Mouse (Mus musculus) embryonic stem cell, embryonic (primary cell): ENCODE results near the gene Lrrtm3.

ENCODE experiments used
- CTCF ChIA-PET, 4 experiments: fragments of 300-600 bp in 2 of 4; fragments of 350-600 bp in 2 of 4; sonication (Branson Sonifier 250); formaldehyde crosslinking; loops; one replicate each; lab custom pipeline; 2022; ENCODE audit warnings: inconsistent platforms in 2 of 4; lab: Charles Lee
- POLR2A ChIA-PET, 4 experiments: fragments of 300-600 bp in 2 of 4; fragments of 350-600 bp in 2 of 4; sonication (Branson Sonifier 250); formaldehyde crosslinking; loops; one replicate each; lab custom pipeline; 2022; ENCODE audit warnings: antibody characterized with exemption in 4 of 4, inconsistent platforms in 1 of 4; lab: Charles Lee

Gene Lrrtm3

DNA sequence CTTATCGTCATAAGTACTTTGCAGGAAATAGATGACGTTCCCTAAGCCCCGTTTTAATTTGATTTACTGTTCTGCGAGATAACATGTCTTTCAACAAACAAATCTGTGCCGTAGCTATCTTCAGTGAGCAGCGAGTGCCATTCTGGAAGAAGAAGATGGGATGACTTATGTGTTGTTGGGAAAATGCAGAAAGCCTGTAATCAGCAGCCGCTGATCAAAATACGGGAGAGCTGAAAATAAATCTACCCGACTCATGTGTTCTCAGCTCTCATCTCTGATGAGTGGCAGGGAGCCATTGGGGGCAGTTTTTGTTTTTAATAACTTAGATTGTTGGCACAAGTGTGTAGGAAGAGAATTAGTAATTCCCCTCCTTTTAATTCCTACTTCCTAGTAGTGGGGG lies 26.4 kb downstream of the Lrrtm3 start:
- CTCF ChIA-PET, result interaction anchor here in 1 of 4 experiments (0.6 kb wide), 1 partner anchor 333 kb away, joined by 4 read pairs; no protein-coding TSS in a partner anchor
- POLR2A ChIA-PET, result no interaction called here

DNA sequence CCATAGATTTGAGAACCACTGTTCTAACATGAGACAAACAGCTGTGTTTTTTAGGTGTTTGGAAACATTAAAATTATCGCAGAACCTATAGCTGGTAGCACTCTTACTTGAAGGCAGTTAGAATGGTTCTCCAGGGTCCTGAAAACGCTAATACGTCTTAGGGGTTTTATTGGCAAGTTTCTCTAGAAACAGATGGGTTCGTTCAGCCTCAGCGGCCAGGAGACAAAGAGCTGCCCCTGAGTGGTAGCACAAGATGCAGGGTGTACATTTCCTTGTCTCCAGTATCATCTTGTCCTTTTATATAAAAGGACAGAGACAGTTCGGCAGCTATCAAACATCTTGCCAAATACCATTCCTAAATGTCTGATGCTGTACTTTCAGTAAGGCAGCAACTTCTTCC lies 40.1 kb downstream of the Lrrtm3 start:
- CTCF ChIA-PET, result no interaction called here
- POLR2A ChIA-PET, result no interaction called here

DNA sequence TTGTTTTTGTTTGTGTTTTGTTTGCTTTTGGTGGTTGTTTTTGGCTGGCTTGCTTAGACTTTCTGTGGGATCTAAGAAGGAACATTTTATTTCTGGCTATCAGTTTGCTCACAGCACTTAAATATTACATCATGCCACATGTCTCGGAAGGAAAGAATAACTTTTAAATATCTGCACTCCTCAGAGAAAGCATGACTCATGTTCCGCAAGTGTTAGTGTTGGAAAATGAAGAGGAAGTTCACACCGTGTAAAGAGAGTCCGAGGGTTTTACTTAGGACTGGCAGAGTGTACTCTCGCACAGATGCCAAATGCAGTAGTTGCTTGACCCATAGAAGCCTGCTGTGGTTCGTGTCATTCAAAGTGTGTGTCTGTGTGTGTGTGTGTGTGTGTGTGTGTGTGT lies 40.9 kb downstream of the Lrrtm3 start:
- ChIA-PET POLR2A (no interaction called here), CTCF (no interaction called here)

DNA sequence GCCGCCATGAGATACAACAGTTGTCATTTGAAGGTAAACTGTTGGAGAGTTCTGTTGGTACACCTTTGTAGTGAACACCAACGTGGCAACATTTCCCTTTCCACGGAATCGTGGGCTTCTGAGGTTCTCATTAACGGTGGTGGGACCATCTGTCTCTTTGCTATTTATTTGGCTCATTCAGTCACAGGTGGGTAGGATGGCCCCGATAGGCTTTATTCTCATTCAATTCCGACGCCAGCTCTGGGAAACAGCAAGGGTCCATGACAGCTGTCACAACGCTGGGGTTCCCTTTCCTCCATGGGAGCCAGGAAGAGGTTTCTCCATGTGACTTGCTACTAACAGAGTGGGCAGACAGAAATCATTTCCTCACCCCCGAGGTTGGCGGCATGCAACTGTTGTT lies 48.2 kb downstream of the Lrrtm3 start:
- ChIA-PET POLR2A (no interaction called here), CTCF (no interaction called here)

DNA sequence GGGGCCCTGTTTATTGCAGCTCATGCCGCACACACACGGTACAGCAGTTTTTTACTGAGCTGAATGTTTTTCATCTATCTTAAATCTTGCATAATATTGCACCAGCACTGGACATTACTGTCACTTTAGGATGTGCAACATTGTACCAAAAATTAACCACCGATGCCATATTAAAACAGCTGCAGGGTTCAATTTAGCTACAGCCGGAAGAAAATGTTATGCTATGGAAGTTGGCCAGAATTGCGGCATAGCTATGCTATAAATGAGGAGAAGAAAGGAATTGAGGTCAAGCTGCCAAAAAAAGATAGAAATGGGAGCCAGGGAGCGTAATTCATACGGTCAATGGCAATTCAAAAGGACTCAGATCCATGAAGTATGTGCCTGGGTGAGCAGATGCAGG lies 48.9 kb downstream of the Lrrtm3 start:
- POLR2A ChIA-PET, result no interaction called here
- CTCF ChIA-PET, result interaction anchor here in 1 of 4 experiments (0.6 kb wide), 1 partner anchor 43 kb away, joined by 5 read pairs; no protein-coding TSS in a partner anchor

DNA sequence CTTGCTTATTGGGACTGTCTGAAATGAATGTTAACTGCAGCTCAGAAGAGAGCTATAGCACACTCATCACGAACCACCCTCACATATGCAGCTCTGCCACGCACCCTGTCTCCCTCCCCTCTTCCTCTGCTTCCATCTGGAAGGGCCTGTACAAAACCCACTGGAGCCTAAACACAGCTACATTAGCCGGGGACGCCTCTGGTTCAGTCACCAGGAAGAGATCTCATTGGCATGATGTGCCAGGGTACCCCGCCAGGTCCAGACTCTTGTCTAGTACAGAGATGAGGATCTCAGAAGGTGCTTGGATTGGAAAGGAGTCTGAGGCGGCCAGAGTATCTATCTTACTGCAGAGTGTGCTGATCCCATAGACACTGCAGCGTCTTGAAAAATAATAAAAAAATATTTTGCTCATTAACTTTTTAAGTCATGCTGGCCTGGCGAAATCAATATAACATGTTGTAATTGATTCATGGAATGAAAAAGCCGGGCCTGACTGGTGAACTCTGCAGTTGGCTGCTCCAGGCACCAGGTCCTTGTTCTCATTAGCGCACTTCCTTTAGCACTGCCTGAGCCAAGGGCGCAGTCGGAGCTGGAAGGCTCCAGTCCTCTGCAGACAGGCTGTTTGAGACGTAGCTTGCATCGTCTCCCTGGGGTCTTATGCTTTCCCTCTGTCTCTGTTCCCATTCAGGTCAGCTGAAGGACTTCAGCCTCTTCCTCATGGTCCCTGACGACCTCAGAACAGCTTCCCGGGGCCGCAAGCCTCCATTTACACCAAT lies 50.1 kb downstream of the Lrrtm3 start:
- ChIA-PET CTCF (no interaction called here), POLR2A (no interaction called here)

DNA sequence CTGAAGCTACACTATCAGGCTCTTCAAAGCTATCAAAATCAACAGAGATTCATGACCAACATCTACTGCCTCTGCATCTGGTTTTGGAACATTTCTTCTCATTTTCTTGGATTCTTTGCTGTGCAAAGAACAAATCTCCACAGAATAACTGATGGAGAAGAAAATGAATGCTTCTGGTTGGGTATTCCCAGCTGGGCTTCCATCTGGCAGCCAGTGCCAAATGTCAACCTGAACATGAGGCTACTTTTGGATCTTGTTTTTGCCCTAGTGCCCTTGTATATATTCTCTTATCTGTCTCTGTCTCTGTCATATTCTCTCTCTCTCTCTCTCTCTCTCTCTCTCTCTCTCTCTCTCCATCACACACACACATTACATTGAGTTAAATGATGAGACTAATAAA lies 59.2 kb downstream of the Lrrtm3 start:
- ChIA-PET CTCF (interaction anchor here in 2 of 4 experiments (0.6 to 0.7 kb wide), 2 partner anchors 416 to 460 kb away, joined by 4 read pairs; no protein-coding TSS in a partner anchor), POLR2A (interaction anchor here in 1 of 4 experiments (0.6 kb wide), 1 partner anchor 574 kb away, joined by 4 read pairs; no protein-coding TSS in a partner anchor)

DNA sequence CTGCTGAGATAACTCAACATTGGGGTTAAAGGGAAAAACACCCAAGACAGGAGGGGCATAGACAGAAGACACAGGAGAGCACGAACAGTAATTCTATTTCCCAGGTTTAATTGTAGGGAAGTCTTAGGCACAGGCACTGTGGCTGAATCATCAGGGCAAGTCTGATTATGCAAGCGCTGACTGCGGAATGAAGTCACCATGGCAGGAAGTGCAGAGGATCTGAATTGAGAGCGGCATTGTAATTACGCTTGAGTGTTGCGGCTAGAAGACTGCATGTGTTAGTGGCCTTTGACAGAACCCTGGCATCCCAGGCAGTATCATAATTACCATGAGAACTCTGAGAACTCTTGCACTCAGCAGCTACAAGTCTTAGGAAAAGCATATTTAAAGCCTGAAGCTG lies 66.7 kb downstream of the Lrrtm3 start:
- POLR2A ChIA-PET, result no interaction called here

DNA sequence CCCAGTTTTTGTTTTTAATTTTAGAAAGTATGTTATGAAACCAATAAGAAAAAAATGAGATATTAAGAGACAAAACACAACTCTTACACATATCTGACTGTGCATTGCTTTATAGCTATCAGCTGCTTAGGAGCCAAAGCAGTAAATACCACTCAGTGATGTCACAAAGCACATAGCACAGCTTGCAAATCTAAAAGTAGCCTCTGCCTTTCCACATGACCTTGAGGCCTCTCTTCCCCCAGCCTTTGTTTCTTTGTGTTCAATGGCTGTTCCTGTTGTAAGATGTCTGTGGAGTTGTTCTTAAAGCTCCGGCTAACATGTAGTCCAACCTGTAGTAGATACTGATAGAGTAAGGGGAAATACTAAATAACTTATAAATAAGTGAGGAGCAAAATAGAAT lies 69.7 kb downstream of the Lrrtm3 start:
- POLR2A ChIA-PET, result no interaction called here
- CTCF ChIA-PET, result no interaction called here

More for the DNA sequence above, 66.7 kb downstream of the Lrrtm3 start:
- CTCF ChIA-PET, result no interaction called here

DNA sequence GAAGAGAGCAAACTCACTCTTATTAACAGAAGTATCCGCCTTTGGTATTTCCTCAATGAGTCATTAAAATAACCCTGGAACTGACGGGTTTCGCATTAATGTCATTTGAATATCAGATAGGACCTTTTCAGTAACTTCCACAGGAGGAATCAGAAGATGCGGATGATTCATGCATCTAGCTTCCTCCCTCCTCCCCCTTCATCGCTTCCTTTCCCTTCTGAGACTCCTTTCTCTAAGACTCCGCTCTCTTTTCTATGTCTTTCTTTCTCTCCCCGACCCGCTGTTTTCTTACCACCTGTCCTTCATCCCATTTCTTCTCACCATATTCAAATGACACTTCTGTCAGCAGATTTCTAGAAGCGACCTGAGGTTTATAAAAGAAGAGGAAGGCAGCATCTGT lies 88.1 kb downstream of the Lrrtm3 start:
- CTCF ChIA-PET, result no interaction called here

DNA sequence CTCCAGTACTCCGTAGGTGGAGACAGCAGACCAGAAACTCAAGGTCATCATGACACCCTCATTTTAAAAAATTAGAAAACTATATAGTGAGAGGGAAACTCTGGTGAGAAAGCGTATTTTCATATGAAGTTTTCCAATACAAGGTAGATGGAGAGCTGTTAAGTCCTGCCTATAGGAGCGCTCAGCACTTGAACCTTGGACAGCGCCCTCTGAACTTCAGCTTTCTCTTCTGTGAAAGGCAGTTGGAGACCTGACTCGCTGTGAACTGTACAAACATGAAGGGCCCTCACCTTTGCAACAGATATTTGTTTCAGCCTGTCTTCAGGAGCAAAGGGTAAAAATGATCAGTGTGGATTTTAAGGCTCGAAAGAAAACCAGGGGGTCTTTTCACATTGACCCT lies 88.5 kb downstream of the Lrrtm3 start:
- POLR2A ChIA-PET, result no interaction called here

More for the DNA sequence above, 88.1 kb downstream of the Lrrtm3 start:
- POLR2A ChIA-PET, result no interaction called here

DNA sequence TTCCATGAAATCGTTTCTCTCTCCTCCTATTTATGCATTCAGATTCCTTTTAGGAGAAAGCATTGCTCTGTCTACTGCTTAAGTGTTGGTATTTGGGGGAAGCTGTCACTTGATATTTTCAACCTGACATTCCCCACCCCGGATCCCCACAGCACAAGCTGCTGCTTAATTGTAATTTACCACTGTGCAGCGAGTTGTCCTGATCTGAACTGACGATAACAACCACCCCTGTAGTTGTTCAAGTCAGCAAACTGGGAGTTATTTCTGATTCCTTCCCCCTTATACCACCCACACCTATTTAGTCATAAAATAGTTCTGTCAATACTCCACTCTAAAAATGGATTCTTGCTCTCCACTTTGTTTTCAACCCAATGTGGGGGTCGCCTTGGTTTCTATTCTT lies 95.8 kb downstream of the Lrrtm3 start:
- CTCF ChIA-PET, result no interaction called here
- POLR2A ChIA-PET, result no interaction called here

More for the DNA sequence above, 88.5 kb downstream of the Lrrtm3 start:
- CTCF ChIA-PET, result no interaction called here

DNA sequence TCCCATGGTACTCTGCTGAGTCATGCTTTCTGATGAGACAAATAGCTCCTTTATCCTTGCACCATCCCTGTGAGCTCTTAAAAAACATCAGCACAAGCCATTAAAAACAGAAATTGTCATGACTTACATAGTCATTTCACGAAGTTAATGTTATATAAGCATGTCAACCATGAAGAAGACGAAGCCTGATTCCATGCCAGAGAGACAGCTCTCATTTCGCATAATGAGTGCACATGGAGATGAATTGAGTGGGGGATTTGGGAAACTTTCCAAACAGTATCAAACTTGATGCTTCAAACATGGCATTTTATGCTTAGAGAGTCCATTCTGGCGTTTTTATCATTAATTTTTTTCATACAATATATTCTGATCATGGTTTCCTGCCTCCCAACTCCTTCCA lies 104.5 kb downstream of the Lrrtm3 start:
- POLR2A ChIA-PET, result no interaction called here
- CTCF ChIA-PET, result no interaction called here

DNA sequence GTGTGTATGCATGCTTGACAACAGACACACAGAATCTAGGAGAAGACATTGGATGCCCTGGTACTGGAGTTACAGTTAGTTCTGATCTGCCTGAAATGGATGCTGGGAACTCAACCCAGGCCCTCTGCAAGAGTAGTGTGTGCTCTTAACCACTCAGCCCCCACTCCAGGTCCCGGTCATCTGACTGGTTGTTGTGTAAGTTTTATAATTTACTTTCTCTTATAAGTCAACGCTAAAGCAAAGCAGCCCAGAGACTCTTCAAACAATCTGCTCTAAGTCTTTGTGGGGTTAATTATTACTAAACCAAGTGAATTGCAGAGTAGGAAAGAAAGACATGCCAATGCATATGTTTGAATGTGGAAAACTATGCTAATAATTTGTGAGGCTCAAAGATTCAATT lies 110.7 kb downstream of the Lrrtm3 start:
- CTCF ChIA-PET, result no interaction called here
- POLR2A ChIA-PET, result no interaction called here

DNA sequence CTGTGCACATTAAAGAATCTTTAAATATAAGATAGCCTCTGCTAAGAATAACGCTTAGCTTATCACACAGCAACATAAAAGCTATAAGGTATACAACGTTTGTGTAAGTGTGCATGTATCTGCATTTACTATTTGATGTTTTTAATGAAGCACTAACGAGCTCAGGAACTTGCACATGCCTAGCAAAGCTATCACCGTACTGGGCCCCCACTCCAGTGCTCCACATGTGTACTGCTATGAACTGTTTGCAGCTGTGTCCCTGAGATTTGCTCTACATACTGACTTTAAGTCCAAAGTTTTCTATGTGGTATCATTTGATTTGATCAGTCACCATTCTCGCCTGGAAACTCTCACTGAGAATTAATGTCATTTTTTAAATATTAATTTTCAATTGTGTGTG lies 111.1 kb downstream of the Lrrtm3 start:
- POLR2A ChIA-PET, result no interaction called here
- CTCF ChIA-PET, result no interaction called here

DNA sequence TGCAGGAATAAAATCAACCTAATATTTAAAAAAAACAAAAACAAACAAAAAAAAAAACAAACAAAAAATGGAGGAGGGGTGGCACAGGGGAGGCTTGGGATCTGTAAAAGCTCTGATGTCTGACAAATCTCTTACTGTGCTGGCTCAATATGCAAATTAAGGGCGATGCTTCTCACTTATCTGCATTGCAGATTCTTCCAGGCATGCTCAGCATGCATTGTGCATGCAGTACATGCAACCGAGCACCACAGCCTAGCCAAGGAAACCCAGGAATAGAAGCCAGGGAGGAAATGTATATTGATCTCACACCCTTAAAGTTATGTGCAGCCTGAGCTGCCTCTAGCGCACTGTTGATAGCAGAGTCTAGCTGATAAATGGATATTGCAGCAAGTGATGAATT lies 111.5 kb downstream of the Lrrtm3 start:
- CTCF ChIA-PET, result interaction anchor here in 1 of 4 experiments (0.7 kb wide), 1 partner anchor 156 kb away, joined by 6 read pairs; no protein-coding TSS in a partner anchor
- POLR2A ChIA-PET, result no interaction called here

DNA sequence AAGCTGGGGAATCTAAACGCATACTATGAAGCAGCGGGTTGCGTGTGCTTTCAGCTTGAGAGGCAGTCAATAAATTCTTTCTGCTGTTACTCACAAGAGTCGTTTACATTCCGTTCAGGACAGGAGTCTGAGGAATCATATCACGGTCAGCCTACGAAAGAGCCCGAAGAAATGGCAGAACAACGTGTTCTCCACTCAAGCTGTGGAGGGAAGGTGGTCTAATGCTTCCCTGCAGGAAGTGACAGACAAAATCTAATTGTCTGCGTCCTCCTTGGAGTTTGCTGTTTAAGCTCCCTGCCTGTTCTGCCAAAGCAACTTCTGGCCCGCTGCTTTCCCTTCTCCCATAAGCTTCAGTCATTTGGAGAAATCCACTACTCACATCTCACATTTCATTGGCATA lies 112.0 kb downstream of the Lrrtm3 start:
- CTCF ChIA-PET, result interaction anchor here in 1 of 4 experiments (0.7 kb wide), 1 partner anchor 156 kb away, joined by 6 read pairs; no protein-coding TSS in a partner anchor
- POLR2A ChIA-PET, result no interaction called here

DNA sequence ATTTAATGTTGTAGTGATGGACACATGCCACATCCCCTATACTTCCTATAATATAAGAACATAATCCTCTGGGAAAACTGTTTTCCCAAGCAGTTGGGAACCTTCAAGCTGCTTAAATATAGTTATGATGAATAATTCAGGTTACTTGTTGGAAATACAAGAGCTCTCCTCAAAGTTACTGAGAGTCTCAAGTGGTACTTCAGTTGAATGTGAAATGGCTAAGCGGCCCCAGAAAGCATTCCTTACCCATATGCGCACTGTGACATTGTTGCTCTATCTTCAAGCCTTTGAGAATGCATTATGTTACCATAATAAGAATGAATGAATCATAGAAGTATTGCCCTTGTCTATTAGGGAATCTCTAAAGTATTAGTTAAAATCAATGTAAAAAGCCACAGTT lies 117.8 kb downstream of the Lrrtm3 start:
- ChIA-PET CTCF (no interaction called here), POLR2A (no interaction called here)

DNA sequence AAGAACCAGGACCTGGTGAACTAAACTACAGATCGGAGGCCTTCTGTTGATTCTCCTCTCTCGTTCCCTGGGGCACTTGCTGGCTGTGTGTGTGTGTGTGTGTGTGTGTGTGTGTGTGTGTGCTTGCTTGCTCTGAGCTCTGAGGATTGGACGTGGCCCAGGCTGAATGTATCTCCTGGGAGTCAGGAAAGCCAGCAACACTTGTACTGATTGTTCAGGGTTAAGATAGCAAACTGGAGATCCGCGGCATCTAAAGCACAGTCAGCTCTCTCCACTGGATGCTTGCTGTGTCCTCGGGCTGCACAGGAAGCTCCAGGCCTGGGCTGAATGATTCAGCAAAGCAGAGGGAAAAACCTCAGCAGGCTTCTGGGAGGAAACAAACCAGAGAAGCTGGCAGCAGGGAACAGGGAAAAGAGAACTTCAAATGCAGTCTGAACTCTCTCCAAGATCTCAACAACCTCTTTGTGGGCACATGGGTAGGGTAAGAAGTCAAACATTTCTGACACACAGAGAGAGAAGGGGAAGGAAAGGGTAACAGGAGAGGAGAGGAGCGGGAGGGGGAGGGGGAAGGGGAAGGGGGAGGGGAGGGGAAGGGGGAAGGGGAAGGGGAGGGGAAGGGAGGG lies 135.7 kb downstream of the Lrrtm3 start:
- ChIA-PET CTCF (interaction anchor here in 2 of 4 experiments (0.5 to 0.6 kb wide), 3 partner anchors 57 to 516 kb away, joined by 3 to 4 read pairs (median 3); no protein-coding TSS in a partner anchor), POLR2A (no interaction called here)

DNA sequence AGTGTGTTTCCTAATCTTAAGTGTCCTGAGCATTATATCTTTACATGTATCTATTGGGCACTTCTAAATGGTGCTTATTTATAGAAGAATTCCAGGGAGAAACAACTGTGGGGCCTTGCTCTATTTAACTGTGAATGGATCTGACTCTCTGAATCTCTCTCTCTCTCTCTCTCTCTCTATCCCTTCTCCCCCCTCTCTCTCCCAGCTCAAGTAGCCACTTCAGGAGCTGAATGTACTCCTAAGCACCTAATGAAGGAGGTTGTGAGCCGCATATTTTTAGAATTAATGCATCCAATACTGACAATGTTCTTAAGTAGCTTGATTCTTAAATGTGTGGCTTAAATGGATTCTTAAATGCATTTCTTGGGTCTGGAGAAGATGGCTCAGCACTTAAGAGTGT lies 138.6 kb downstream of the Lrrtm3 start:
- POLR2A ChIA-PET, result no interaction called here
- CTCF ChIA-PET, result interaction anchor here in 1 of 4 experiments (0.6 kb wide), 1 partner anchor 277 kb away, joined by 4 read pairs; no protein-coding TSS in a partner anchor
